Mouse (Mus musculus) embryonic fibroblast, embryonic 13.5 days (primary cell): ENCODE data around the gene Olfr976.
"Not testable (repeated sequence)": the region's sequence is repeated elsewhere in the genome, so short reads cannot be mapped to it uniquely, and the experiment has no call there.

ENCODE experiments used
- CTCF ChIP-seq: IDR thresholded peaks from 2 replicates; pipeline ENCODE4 v1.5.1; 2011; ENCODE audit warnings: mild to moderate bottlenecking, control low read depth, low read length, moderate library complexity, borderline replicate concordance; ENCODE audit not compliant: insufficient read depth
- POLR2A ChIP-seq: IDR thresholded peaks from 2 replicates; pipeline ENCODE4 v1.6.1; 2011; ENCODE audit warnings: low read depth, mild to moderate bottlenecking, control low read depth, low read length, moderate library complexity

DNA sequence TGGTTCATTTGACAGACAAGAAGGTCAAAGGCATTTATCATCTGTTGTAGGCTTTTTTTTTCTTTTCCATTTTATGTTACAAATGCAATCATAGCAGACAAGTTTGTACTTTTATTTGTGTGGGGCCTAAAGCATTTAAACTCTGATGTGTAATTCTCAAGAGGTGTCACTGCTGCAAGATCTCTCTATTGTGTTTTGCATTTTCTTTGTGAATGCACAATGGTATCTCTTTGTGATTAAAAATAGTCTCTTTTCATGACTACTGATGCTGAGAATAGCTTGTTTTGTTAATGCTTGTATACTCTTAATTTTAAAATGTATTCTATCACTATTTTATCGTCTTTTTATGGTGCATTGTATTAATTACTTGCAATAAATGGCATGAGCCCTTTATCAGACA, 32.1 kb downstream of the Olfr976 start:
- not testable (repeated sequence) for TF ChIP-seq CTCF, POLR2A
